In the genomic region with DNA sequence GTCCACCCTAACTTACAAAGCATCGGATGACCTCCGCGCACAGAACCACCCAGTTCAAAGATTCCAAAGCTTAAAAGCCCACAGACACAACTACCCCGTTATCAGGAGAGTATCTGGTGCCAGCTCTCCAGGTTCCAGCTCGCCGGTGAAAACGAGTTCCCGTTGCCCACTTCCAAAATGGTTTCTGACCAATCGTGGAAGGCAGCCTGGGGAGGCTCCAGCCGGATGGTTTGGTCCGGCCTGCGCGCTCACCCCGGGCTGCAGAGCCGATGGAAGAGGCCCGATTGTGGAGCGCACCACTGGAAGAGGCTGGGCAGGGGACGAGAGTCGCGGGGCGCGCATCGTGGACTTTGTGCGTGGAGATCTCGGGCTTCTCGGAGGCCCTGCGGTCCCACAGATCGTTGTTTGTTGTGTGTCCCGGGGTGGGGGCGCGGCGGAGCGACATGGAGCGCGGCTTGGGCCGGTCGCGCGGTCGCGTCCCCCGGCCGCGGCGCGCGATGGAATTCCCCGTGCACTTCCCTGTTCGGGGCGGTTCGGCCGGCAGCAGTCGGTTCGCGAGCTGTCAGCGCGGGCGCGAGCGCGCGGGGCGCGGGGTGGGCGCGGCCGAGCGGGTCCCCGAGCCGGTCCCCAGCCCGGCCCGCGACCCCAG, we compare ENCODE assay signal across 8 mouse cellular contexts. TPM values are rescaled to one million over a fixed set of nuclear protein-coding genes. Genes with fewer than 3 reads are reported as not detected.
DNase-seq lines count a peak whose midpoint lies in the region; ATAC-seq and TF ChIP-seq lines count a peak whose summit lies in the region.

A gene (plus strand): TSS at position 275 of the 649 bp plus-strand sequence.

- peak; percentile 63 for DNase-seq in Patski (ENCODE audit: low read depth, low spot score)
- peak; percentile 94 for DNase-seq in cerebellum, postnatal 14 days
- DNase-seq in frontal cortex, postnatal 14 days (ENCODE audit: low spot score in 2 of 2): peak; percentile 86 to 90
- DNase-seq in layer of hippocampus, postnatal 25 days (ENCODE audit: extremely low spot score in 1 of 2, low spot score in 1 of 2): peak; percentile 72 to 88
- DNase-seq in lung, postnatal 25 days (ENCODE audit: low spot score): peak; percentile 93
- DNase-seq in retina, embryonic 14.5 days (ENCODE audit: low spot score): peak; percentile 94
- DNase-seq in thymus, postnatal 4 days: peak; percentile 88

- under 1% methylated on average over 50 of the region's 73 CpGs for WGBS in hindbrain, embryonic 13.5 days

- H3K4me1 ChIP-seq in hindbrain, embryonic 13.5 days (replicated peaks): peaks cover 68% of the 10 kb centered on the region

- peak within 1 kb of the TSS; percentile 99 for H3K4me3 ChIP-seq in hindbrain, embryonic 13.5 days

- peak within 1 kb of the TSS; percentile 95 for H3K27ac ChIP-seq in hindbrain, embryonic 13.5 days

- ATAC-seq in Patski: peak; percentile 80
- peak; percentile 87 for ATAC-seq in hindbrain, embryonic 13.5 days (ENCODE audit: low FRiP score)

- in situ Hi-C loops in Patski (cut with MboI; ENCODE audit: low pct_unique_long_range_greater_than_20kb): no loop called here

- H3K9me3 ChIP-seq in hindbrain, embryonic 13.5 days: no peaks in the 10 kb centered on the region

- CTCF ChIA-PET in Patski (lab: Charles Lee): interaction anchor here (1.1 kb wide), 1 partner anchor 11 kb away, joined by 3 read pairs; no protein-coding TSS in a partner anchor

- H3K9ac ChIP-seq in hindbrain, embryonic 13.5 days: peak within 1 kb of the TSS; percentile 99

- POLR2A ChIA-PET in Patski (lab: Charles Lee): interaction anchor here (0.7 to 1.4 kb wide), 4 partner anchors 8 to 57 kb away, joined by 3 to 5 read pairs (median 5); no protein-coding TSS in a partner anchor

- no peak for TF ChIP-seq CTCF in Patski (IDR thresholded peaks at IDR 0.05)

- H3K27me3 ChIP-seq in Patski: no peaks in the 10 kb centered on the region
- no peaks in the 10 kb centered on the region for H3K27me3 ChIP-seq in hindbrain, embryonic 13.5 days

- H3K36me3 ChIP-seq in hindbrain, embryonic 13.5 days: no peaks in the 10 kb centered on the region

- peak within 1 kb of the TSS; percentile 85 for H3K4me2 ChIP-seq in hindbrain, embryonic 13.5 days

RNA-seq across cellular contexts. Expression of the gene that starts here (rescaled TPM):
- polyA plus RNA-seq in Patski (2021): 144 TPM
- polyA plus RNA-seq in hindbrain, embryonic 13.5 days (2015; fragmentation: Nextera tagmentation; extraction: Ambion mirVana): 37.5 and 39.6 TPM in 2 replicates
- 10 to 100 TPM; 41.1 to 43.1 TPM for total RNA-seq in layer of hippocampus, postnatal 25 days (2021)

Comparison
In these comparisons a context has a peak if more than half of its experiments do, and no peak if none do; other contexts are left out.
1. Peak in every context shown above with its lines: DNase-seq, ATAC-seq, H3K4me3 ChIP-seq and H3K27ac ChIP-seq.